Mouse (Mus musculus): ENCODE data around the gene Inmt. TPM values are rescaled to one million over a fixed set of nuclear protein-coding genes. Genes with fewer than 3 reads are reported as not detected.
"Not testable (repeated sequence)": the region's sequence is repeated elsewhere in the genome, so short reads cannot be mapped to it uniquely, and the experiment has no call there.

Inmt gene
- total RNA-seq (2017), result not detected in 2 replicates

DNA sequence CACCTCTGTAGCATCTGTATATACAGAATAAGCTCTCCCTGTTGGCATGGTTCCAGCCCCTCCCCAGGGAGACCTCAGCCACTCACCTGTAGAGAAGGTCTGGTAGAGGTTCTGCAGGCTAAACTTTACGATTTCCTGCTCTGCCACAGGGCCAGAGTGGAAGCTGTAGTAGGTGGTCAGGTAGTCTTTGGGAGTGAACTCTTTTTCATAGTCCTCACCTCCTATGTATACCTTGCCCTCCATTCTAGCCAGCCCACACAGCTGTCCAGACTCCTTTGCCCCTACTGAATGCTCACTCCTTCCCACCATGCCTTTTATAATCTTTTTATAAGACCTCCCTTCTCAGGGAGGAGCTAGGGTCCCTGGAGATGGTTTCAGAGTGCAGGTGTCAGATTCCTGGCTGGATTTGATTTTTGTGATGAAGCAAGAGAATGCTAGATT, at the start of gene Inmt:
Inmt (minus strand) TSS at position 303 of the 441 bp plus-strand sequence.
- no peak for ATAC-seq (ENCODE audit: extremely low read depth, insufficient number of reproducible peaks, low FRiP score, poor library complexity, severe bottlenecking)

DNA sequence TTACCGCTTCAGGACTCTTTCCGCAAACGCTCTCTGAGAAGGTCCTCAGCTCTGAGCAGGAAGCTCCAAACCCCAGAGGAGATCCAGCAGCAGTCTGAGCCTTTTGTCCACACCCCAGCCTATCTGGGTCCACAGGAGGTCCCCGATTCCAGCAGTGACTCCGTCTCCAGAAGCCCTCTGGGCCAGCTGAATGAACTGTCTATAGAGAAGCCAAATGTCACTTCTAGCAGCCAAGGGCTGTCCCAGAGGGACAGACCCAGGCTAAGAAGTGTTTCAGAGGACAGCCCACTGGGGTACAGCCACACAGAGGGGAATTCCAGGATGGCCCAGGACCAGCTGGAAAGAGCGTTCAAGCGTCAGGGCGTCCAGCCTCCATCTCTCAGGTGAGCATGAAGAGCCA, 49.1 kb upstream of the Inmt start:
- ATAC-seq (ENCODE audit: extremely low read depth, insufficient number of reproducible peaks, low FRiP score, poor library complexity, severe bottlenecking), result no peak

DNA sequence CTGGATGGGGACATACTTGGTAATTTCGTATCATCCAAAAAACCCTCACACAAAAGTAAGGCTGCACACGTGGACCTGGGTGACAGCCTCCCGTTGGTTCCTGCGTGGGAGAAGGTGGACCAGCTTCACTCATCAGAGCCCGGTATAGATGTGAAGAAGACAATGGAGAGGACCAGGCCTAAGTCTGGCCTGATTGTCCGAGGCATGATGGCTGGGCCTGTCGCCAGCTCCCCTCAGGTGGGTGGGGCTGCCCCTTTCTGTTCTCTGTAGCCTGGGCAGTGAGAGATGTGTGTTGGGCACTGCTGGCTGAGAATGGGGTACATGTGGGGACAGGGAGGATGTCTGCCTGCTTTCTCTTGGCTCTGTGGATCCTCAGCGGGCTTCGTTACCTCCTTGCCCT, 43.4 kb upstream of the Inmt start:
- no peak for ATAC-seq (ENCODE audit: extremely low read depth, insufficient number of reproducible peaks, low FRiP score, poor library complexity, severe bottlenecking)

DNA sequence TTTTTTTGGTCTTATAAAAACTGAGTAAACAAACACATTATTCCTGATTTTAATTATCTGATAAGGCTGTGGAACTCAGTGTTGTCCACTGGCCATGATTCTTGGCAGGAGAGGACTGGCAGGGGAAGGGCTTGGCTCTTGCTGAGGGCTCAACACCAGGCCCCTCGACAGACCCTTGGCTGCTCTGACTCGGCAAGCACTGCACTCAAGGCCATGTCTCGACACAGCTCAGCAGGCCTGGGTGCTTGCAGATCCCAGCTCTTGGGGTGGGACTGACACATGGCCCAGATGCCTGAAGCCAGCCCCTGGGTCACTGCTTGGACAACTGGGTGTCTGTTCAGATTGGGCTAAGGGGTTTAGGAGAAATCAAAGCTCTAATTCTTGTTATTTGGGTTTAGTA, 39.7 kb upstream of the Inmt start:
- no peak for ATAC-seq (ENCODE audit: extremely low read depth, insufficient number of reproducible peaks, low FRiP score, poor library complexity, severe bottlenecking)

DNA sequence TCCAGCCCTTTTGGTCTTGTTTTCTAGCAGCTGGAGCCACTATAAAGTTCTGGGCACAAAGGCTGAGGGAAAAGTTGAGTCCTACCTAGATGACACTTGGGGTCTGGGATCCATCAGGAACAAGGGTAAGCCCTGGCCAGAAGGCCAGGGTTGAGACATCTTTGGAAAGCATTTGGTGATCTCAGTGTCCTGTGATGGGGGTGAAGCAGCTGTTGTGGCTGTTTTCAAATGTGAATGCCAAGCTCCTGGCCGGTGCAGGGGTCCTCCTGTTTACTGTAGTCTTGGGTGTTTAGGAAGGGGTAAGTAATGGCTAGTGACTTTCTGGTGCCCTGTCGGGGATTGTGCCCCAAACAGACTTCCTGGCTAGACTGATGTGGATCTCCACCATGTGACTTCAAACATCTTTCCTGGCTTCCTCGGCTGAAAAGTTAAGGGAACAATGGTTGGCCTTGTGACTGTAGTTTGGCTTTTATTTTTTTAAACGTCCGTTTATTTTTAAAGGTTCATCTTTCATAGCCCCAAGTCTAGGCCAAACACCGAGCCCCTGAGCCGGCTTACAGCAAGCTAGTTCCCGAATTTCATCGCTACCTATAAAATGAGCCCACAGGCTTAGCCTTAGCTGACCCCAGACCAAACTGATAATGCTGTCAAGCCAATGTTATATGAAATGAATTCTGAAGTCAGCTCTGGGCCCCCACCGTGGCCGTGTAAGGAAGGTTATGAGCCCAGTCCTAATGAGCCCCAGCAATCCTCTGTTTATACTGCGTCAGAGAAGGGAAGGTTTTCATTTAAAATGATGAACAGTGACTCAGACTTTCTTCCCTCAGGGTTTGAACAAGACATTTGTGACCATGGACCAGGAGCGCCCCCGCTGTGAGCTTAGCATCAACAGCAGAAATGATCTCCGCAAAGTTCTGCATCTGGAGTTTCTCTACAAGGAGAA, 35.9 kb upstream of the Inmt start:
- ATAC-seq (ENCODE audit: extremely low read depth, insufficient number of reproducible peaks, low FRiP score, poor library complexity, severe bottlenecking), result no peak

DNA sequence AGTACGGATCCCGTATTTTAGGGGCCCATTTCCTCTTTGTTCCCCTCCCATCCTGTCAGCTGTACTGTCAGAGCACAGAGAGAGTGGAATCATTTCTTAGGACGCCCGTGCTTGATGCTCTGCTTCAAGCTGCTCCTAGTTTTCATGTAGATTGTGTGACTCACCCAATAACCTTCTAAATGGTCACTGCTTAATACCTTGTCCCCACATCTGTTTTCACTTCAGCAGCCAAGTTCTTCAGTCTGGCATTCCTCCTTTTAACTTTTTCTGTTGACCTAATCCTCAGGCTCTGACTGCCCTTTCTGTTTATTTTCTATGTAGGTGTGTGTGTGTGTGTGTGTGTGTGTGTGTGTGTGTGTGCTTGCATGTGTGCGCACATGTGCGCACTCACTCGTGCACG, 32.9 kb upstream of the Inmt start:
- ATAC-seq (ENCODE audit: extremely low read depth, insufficient number of reproducible peaks, low FRiP score, poor library complexity, severe bottlenecking), result no peak

DNA sequence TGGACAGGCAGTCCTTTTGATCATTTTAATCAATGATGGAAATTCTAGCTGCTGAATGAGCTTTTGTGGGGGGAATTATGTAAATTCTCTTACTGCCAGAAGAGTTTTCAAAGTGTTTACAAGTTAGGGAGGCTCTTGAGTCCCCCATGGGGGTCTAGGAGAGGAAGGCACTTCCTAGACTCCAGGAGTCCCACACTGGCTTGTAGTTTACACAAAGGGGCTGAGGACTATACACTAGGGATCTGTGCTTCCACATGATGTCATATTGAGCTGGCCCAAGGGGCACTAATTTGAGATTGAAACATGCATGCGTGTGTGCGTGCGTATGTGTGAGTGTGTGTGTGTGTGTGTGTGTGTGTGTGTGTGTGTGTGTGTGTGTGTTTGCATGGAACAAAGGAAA, 29.1 kb upstream of the Inmt start:
- ATAC-seq (ENCODE audit: extremely low read depth, insufficient number of reproducible peaks, low FRiP score, poor library complexity, severe bottlenecking), result no peak

DNA sequence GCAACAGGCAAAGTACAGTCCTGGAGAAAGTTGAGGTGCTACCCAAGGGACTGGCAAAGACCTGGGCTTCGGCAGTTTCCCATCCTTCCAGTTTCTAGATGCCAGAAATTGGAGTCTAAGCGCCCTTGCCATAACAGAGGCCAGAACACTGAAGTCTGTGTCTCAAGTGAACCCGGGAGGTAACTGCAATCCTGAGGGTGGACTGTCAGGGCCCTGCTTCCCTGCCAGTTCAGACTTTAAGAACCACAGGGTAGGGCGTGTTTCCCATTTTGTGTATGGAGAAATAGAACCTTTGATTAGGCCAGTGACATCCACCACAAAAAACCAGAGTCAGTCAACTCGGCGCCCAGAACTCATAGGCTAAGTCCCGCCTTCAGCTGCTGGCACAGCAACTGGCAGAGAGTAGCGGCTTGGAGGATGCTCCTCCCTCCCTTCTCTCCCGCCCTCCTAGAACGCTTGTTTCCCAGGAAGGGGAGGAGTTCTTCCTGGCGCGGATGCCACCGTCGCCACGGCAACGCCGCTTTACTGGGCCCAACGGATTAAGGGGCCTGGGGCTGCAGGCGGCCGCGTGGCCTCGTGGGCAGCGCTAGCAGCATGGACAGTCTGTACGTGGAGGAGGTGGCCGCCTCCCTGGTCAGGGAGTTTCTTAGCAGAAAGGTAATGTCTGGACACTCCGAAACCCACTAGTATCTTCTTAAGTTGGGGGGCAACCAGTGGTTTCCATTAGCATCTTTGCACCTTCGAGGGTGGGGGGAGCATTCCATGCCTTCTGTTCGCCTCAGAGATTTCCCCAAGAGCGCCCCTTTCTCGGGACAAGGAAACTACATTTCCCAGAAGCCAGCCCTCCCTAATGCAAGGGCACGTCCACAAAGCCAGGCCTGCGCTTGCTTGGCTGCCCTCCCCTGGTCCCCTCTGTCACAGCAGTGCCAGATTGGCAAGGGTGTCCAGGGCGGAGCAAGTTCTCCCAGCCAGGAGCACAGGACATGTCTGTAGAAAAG, 28.4 kb upstream of the Inmt start, which contains the start of gene Mindy4:
Mindy4 (plus strand) TSS at position 471 of the 998 bp plus-strand sequence.
- ATAC-seq (ENCODE audit: extremely low read depth, insufficient number of reproducible peaks, low FRiP score, poor library complexity, severe bottlenecking), result no peak

DNA sequence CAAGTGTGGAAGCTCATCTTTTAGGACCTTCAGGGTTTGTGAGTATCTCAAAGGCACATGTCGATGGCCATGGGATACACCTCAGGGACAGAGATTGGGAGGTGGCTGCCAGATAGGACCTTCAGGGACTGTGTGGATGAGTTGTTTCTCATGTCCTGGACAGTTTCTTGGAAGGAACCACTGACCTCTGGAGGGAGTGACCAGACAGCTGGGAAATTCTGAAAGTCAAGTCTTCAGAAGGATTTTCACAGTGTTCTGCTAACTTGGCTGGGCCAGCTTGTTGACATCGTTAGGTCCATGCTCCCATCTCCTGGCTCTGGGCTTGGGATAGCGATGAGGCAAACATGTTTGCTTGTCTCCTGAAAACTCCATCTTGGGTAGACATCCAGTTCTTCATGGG, 24.2 kb upstream of the Inmt start:
- no peak for ATAC-seq (ENCODE audit: extremely low read depth, insufficient number of reproducible peaks, low FRiP score, poor library complexity, severe bottlenecking)

DNA sequence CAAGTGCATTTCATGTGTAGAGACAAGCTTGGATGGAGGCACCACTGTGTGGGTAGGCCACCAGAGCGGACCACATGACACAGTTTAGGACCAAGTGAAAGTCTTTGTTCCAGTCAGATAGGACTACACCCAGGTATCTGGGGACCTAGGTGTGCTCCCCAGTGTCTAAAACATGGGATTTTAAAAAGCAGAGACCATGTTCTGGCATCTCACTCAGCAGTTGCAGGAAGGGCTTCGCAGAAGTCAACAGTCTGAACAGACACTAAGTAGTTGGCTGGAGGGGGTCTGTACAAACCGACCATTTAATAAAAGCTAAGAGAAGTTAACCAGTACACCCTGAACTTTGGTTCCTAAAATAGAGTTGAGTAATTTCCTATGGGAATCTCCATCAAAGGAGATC, 18.3 kb upstream of the Inmt start:
- no peak for ATAC-seq (ENCODE audit: extremely low read depth, insufficient number of reproducible peaks, low FRiP score, poor library complexity, severe bottlenecking)

DNA sequence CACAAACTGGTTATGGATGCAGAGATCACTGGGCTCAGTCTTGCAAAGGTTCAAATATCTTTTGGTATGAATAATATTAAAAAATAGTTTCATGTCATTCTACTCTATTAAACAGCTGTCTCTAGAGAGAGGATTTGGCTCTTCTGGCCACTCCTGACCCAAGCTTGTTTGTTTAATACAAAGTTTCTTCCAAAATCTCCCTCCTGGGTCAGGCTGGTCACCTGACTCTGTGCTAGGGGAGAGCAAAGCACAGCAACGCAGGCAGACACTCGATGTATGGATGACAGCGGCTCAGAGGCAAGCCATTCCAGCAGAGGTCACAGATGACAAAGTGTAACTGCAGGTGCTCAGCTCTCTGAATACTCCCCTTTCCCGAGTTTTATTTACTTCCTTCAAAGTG, 16.7 kb upstream of the Inmt start:
- no peak for ATAC-seq (ENCODE audit: extremely low read depth, insufficient number of reproducible peaks, low FRiP score, poor library complexity, severe bottlenecking)

DNA sequence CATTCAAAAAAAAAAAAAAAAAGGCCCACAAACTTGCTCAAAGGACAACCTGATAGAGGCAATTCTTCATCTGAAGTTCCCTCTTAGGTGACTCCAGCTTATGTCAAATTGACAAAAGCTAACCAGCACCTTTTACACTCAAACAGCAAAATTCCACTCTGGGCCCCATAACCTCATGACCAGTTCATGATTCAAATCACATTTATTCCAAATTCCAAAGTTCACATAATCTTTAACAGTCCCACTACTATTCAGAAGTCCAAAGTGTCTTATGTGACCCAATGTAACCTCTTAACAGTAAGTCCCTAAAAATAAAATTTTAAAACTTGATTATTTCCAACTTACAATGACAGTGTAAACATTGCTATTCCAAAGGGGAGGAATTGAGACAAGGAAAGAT, 14.6 kb upstream of the Inmt start:
- ATAC-seq (ENCODE audit: extremely low read depth, insufficient number of reproducible peaks, low FRiP score, poor library complexity, severe bottlenecking), result no peak

DNA sequence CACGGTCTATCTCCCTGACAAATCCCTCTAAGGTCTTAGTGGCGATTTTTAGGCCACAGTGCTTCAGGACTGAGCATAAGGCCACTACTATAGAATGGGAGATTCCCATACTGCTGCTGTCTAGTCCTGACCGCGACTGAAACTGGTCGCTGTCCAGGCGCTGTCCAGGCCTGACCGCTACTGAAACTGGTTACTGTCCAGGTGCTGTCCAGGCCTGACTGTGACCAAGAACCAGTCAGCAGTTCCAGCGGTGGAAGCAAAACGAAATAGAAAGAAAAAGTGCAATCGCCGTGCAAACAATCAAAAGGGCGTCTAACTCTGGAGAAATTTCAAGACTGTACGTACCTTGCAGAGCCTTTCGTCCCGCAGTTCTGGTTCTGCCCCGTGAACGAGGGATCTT, 13.0 kb upstream of the Inmt start:
- ATAC-seq (ENCODE audit: extremely low read depth, insufficient number of reproducible peaks, low FRiP score, poor library complexity, severe bottlenecking), result not testable (repeated sequence)

DNA sequence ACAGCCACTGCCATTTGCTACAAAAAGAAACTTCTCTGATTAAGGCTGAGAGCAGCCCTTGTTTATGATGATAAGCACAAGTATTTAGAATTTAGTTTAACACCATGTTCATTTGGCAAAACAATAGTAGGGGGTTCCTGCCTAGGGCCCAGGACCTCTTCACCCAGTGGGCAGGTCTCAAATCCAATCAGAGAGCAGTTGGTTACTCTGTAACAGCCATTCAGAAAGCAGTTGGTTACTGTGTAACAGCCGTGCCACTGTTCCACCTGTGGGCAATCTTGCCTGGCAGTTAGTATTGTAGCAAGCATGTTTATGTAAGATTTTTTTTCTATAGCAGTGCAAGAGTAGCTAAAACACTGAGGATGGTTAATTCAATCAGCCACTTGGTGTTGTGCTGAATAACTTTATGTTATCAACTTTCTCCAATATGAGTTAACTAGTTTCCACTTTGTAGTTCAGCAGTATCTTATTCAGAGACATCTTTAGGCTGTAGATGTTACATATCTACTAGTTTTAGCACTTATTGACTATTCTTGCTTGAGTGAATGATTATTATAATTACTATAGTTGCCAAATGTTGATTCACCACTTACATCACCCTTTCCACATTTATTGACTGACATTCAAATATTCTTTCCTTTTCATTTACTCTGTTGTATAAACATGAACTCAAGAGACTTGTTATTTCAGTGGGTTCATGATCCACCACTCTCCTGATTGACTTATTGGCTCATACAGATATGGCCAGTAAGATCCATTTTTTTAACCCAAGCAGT, 8.0 kb upstream of the Inmt start:
- ATAC-seq (ENCODE audit: extremely low read depth, insufficient number of reproducible peaks, low FRiP score, poor library complexity, severe bottlenecking), result no peak

DNA sequence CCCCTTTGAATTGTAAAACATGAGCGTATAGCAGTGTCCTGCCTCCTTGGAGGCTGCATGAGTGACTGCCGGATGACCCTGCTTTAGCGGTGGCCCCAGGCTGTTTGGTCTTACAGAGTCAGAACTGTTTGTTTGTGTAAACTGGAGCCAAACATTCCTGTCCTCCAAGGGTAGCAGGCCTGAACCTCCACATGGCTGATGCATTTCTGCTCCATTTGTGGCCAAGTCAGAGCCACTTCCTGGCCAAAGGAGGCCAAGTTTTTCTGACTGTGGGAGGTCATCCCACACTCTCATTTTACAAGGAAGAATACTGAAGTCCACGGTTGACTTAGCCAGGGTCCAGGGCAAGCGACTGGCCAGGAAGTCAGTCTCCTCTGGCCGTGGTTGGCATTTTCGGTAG, 4.7 kb upstream of the Inmt start:
- ATAC-seq (ENCODE audit: extremely low read depth, insufficient number of reproducible peaks, low FRiP score, poor library complexity, severe bottlenecking), result no peak

DNA sequence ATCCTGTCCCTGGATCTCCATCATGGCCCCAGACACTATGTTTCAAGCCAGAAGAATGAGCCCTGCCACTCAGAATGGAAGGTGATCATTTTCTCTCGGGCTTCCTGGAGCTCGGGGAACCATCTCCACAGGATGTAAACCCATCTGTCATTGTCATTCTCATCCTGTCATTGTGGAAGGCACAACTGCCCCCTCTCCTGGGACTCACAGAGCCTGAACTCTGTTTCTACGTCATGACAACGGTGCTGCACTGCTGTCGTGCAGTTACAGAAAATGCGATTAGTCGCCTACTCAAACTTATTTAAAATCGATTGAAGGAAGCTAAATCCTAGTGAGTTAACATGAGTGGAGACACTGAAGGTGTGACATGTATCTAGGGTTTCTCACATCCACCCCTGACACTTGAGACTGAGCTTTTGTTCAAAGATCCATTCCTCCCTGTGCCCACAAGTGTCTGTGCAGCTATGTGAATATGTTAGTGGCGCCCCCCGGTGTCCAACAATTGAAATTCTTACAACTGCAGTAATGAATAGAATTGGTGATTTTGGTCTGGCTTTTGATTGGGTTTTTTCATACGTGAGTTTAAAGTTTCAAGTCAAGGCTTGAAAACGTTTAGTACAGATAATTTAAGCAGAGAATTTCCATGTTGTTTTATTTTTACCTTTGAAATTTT, 2.4 kb upstream of the Inmt start:
- no peak for ATAC-seq (ENCODE audit: extremely low read depth, insufficient number of reproducible peaks, low FRiP score, poor library complexity, severe bottlenecking)

DNA sequence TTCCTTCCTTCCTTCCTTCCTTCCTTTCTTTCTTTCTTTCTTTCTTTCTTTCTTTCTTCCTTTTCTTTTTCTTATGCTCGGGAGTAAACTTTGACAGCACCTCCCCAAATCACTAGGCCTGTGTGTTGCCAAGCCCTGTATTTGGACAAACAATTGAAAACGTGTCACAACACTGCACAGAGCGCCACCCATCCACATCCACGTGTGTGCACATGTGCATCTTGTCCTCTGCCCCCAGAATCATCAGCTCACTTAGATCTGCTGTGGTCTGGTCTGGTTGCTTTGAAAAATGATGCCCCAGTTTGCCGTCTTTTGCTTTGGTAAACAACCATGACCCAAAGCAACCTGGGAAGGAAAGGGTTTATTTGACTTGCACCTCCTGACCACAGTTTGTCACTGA, 1.0 kb upstream of the Inmt start:
- ATAC-seq (ENCODE audit: extremely low read depth, insufficient number of reproducible peaks, low FRiP score, poor library complexity, severe bottlenecking), result no peak

DNA sequence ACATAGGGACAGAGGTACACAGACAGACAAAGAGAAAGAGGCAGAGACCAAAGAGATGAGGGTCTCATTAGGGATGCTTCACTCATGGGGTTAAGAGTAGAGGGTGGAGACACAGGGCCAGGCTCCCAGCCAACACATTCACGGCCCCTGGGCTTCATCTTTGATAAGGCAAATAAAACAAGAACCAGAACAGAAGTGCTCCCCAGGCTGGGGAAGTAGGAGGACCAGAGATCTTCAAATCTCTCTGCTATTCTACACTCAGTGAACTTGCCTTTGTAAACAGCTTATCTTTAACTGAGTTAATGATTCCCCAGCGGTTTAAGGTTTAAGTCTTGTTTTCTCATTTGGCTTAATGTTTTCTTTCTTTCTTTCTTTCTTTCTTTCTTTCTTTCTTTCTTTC, 613 bp upstream of the Inmt start:
- ATAC-seq (ENCODE audit: extremely low read depth, insufficient number of reproducible peaks, low FRiP score, poor library complexity, severe bottlenecking), result no peak

Measured in neutrophil, adult 5-6 weeks (primary cell).